Mouse (Mus musculus) left cerebral cortex, postnatal 36 days (tissue): ENCODE measurements around the gene Ubxn2a. TPM values are rescaled to one million over a fixed set of nuclear protein-coding genes. Genes with fewer than 3 reads are reported as not detected.
"Not testable (repeated sequence)": the region's sequence is repeated elsewhere in the genome, so short reads cannot be mapped to it uniquely, and the experiment has no call there.

Experiments
- DNase-seq, 2 experiments: peaks; one replicate each; pipeline ENCODE4 v3.0.0; 2021 to 2022; ENCODE audit warnings: low spot score in 2 of 2, mixed read lengths in 1 of 2
- intact Hi-C: fragments of 180-260 bp; cut with DNase I; formaldehyde crosslinking; loops from one replicate; pipeline ENCODE4 v1.15.1; 2025
- total RNA-seq, 2 experiments: library from RNA; stranded (reverse); gene quantifications; 2 replicates each; pipeline ENCODE4 v1.2.3; 2021

Ubxn2a gene
- total RNA-seq, 2 experiments from 2014 or later = 55.7 to 58.6 TPM

- intact Hi-C loops = not testable (repeated sequence)
These were observed 20.9 kb downstream of the Ubxn2a start for GRCm38 (mm10) chr12:4886581-4886980.

GRCm38 (mm10) chr12:4885062-4885461, 22.4 kb downstream of the Ubxn2a start:
- intact Hi-C loops = no loop called here
- DNase-seq = no peak

More at GRCm38 (mm10) chr12:4886581-4886980, 20.9 kb downstream of the Ubxn2a start:
- not testable (repeated sequence) for DNase-seq

DNA sequence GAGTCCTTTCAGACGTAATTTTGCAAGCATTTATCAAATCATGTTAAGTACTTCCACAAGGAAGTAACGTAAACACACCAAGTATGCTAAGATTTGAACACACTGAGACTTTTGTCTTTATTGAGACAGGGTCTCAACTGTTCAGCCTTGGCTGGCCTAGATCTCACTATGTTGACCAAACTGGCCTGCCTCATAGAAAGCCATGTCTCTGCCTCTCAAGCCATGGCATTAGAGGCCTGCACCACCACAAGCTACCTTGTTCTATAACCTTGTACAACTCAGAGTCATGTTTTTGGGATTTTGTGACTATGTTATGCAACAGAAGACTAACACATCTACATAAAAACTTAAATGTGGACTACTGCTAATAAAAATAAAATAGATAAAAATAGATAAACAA, 25.4 kb downstream of the Ubxn2a start:
- intact Hi-C loops = no loop called here
- no peak for DNase-seq

DNA sequence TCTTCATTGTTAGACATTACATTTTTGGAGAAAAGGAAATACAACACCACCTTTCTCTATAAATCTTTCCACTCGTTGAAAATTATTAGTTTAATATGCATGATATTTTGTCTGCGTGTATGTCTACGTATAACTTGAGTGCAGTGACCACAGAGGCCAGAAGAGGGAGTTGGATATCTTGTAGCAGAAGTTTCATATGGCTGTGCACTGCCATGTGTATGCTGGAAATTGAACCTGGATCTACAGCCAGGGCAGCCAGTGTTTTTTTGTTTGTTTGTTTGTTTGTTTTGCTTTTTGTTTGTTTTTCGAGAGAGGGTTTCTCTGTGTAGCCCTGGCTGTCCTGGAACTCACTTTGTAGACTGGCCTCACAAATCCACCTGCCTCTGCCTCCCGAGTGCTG, 28.5 kb downstream of the Ubxn2a start:
- DNase-seq = no peak
- intact Hi-C loops = no loop called here

GRCm38 (mm10) chr12:4878296-4878783, 29.2 kb downstream of the Ubxn2a start:
- intact Hi-C loops = no loop called here
- DNase-seq = no peak

GRCm38 (mm10) chr12:4875623-4876022, 31.9 kb downstream of the Ubxn2a start:
- DNase-seq = no peak
- intact Hi-C loops = no loop called here

GRCm38 (mm10) chr12:4874161-4874927, 33.2 kb downstream of the Ubxn2a start, which contains the start of gene Mfsd2b:
TSS of gene Mfsd2b (minus strand) at chr12:4874359.
- intact Hi-C loops = no loop called here
- peak; percentile 22 to 31 for DNase-seq

- no peak for DNase-seq
- intact Hi-C loops = no loop called here
These were observed 34.0 kb downstream of the Ubxn2a start for GRCm38 (mm10) chr12:4873531-4873930.

DNA sequence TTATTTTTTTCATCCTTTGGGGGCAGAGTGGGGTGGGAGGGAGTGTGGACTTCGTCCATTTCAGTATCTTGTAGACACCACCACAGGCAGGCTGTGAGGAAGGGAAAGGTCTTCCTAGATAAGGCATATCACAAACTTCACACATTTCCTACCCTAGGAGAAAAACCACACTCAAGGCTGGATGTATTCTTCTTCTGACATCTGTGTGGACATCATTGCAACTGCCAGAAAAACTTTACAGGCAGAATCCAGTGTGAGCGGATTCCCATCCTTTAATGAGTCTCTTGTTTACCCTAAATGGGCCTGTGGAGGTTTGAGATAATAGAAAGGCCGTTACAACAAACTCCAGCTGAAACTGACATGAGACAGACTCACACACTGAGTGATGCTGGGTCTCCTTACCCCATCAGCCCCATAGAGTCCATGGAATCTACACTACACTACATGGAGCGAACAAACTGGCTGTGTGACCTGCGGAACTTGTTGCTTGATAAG, 34.5 kb downstream of the Ubxn2a start:
- intact Hi-C loops = no loop called here
- DNase-seq = no peak

GRCm38 (mm10) chr12:4872273-4872672, 35.2 kb downstream of the Ubxn2a start:
- DNase-seq = no peak
- intact Hi-C loops = no loop called here

DNA sequence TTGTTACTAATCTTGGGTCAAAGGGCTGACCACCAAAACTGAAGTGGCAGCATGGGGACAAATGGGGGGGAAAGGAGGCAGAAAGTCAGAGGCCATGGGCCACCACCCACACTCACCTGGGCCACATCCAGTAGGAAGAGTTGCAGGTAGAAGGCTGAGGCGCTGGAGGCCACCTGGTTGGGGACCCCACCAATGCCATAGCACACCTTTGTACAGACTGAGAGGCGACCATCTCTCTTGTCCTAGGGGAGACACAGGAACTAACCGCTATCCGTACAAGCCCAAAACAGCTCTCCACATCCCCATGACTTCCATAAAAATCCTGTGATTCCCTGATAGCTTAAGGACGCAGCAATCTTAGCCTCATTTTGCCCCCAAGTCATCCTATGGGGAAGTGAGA, 36.2 kb downstream of the Ubxn2a start:
- intact Hi-C loops = no loop called here

GRCm38 (mm10) chr12:4868924-4869323, 38.6 kb downstream of the Ubxn2a start:
- intact Hi-C loops = no loop called here
- DNase-seq = no peak

More for the DNA sequence above, 36.2 kb downstream of the Ubxn2a start:
- DNase-seq = no peak

DNA sequence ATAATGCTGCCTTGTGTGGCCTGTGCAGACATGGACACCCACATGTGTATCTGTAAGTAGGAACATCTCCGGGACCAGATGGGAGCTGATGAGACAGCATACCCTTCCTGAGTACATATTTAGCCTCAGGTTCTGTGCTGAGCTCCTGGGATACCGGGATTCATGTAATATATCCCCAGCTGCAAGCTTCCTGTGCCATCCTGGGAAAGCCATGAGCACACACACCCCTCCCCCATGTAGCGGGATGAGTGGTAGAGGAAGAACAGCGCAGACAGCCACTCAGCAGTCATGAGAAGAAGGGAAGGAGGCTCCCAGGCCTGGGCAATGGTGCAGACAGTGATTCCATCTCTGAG, 43.2 kb downstream of the Ubxn2a start:
- intact Hi-C loops = no loop called here

GRCm38 (mm10) chr12:4863654-4864337, 43.7 kb downstream of the Ubxn2a start:
- no peak for DNase-seq
- intact Hi-C loops = no loop called here

More for the DNA sequence above, 43.2 kb downstream of the Ubxn2a start:
- DNase-seq = peak; percentile 34 to 42

DNA sequence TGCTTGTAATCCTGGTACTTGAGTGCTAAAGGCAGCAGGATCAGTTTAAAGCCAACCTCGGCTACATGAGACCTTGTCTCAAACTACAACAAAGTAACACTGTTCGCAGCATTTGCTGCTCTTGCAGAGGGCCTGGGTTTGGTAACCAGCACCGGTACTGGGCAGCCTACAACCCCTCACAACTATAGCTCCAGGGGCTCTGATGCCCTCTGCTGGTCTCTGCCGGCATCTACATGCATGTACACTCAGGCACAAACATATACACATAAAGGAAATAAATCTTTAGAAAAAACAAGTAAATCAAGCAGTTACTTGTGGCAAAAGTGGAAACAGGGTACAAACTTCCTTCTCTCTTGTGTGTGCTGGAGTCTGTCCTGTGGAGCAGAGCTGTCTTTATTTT, 44.8 kb downstream of the Ubxn2a start:
- intact Hi-C loops = no loop called here
- DNase-seq = no peak

DNA sequence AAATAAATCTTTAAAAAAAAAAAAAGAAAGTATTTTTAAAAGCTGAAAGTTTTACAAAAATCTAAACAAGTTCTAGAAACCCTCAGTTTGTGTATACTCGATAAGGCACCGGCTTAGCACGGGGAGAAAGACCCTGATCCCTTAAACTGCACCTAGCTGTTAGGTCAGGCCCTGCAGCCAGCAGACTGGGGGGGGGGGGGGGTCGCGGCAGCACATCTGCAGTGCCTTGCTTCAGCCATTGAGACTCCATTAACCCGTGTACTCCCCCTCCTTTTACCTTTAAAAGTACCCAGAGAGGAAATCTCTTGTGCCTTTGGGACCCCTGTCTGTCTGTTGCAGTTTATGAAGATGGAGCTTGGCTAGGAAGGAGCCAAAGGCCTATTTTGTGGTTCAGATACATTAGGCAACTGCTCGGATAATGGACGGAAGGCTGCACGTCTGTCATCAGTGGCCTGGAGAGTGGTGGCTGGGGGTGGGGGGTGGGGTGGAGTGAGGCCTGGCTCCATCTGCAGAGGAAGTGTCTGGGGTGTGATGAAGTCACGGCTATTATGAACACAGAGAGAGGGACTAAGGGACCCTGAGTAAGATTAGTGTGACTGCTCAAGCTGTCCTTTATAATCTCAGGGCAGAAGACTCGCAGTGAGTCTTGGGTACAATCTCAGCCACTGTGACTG, 48.1 kb downstream of the Ubxn2a start:
- DNase-seq = no peak
- intact Hi-C loops = no loop called here

GRCm38 (mm10) chr12:4856834-4857233, 50.7 kb downstream of the Ubxn2a start:
- intact Hi-C loops = no loop called here
- no peak for DNase-seq

GRCm38 (mm10) chr12:4856160-4856559, 51.3 kb downstream of the Ubxn2a start:
- DNase-seq = no peak
- intact Hi-C loops = no loop called here

GRCm38 (mm10) chr12:4843741-4844140, 63.8 kb downstream of the Ubxn2a start:
- intact Hi-C loops = loop anchor here (5.0 kb wide), 1 partner anchor 64 kb away; the partner anchor contains the start of gene Ubxn2a
- no peak for DNase-seq
